Mouse (Mus musculus) cerebellum, adult 2 months (tissue): Measurements from ENCODE around the gene Ccdc18. TPM values are rescaled to one million over a fixed set of nuclear protein-coding genes. Genes with fewer than 3 reads are reported as not detected.
"Not testable (repeated sequence)": the region's sequence is repeated elsewhere in the genome, so short reads cannot be mapped to it uniquely, and the experiment has no call there.

ENCODE experiments used
- DNase-seq, 2 experiments: peaks; one replicate each; pipeline ENCODE4 v3.0.0; 2021
- H3K27ac ChIP-seq: fragments of 200-500 bp; 2 replicates; pipeline ENCODE4 v1.5.1; 2012; ENCODE audit warnings: low read length, control low read depth, inconsistent platforms; ENCODE audit not compliant: insufficient read depth
- H3K27me3 ChIP-seq: fragments of 200-500 bp; 2 replicates; pipeline ENCODE4 v1.6.1; 2012; ENCODE audit warnings: inconsistent platforms, mild to moderate bottlenecking, low read length, moderate library complexity; ENCODE audit not compliant: control insufficient read depth, insufficient read depth
- H3K4me1 ChIP-seq: fragments of 200-500 bp; 2 replicates; pipeline ENCODE4 v1.6.1; 2011; ENCODE audit warnings: low read length; ENCODE audit not compliant: control insufficient read depth, insufficient read depth
- H3K4me3 ChIP-seq: fragments of 200-500 bp; replicated peaks from 2 replicates; pipeline ENCODE3; 2011; ENCODE audit warnings: mild to moderate bottlenecking, low read depth, low read length, control low read depth; ENCODE audit not compliant: insufficient read depth
- CTCF ChIP-seq: fragments of 200-500 bp; IDR thresholded peaks from 2 replicates; pipeline ENCODE4 v1.5.1; 2011; ENCODE audit warnings: low read depth, mild to moderate bottlenecking, control low read depth, low read length, moderate library complexity, borderline replicate concordance; ENCODE audit not compliant: insufficient read depth
- POLR2A ChIP-seq: fragments of 200-500 bp; IDR thresholded peaks from 2 replicates; pipeline ENCODE4 v1.6.1; 2011; ENCODE audit warnings: low read length, control low read depth, borderline replicate concordance; ENCODE audit not compliant: insufficient read depth
- WGBS: fragments of 180-500 bp; shearing (Covaris S2); methylation state at CpG from one replicate; pipeline ENCODE4 v1.1.7; 2018; 5-methylcytosine and 5-hydroxymethylcytosine counted together
- polyA plus RNA-seq: library from polyadenylated mRNA; depleted of rRNA; stranded (reverse); fragments of >200 nt; gene quantifications from 2 replicates; pipeline ENCODE4 v1.2.3, GENCODE M21; 2012

Ccdc18 gene
- polyA plus RNA-seq, 1 experiment: 0.38 TPM

DNA sequence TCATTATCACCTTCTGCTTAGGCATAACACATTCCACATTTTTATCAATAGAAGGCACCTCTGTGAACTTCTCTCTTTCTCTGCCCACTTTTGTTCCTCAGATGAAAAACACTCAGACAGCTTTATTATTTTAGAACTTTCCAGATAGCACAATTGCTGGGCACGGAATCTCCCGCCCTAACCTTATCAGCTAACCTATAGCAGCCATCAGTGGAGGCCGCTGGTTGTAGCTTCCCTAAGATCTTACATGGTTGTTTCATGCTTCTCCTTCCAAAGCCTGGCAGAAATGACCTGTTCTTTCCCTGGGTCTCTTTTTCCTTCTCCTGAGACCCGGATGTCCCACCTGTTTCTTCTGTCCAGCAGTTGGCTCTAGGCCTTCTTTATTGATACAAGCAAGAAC is 78.8 kb downstream of the Ccdc18 start:
- 90% methylated on average over 4 of the region's 4 CpGs for WGBS
- no peak for TF ChIP-seq POLR2A
- no peak for TF ChIP-seq CTCF

DNA sequence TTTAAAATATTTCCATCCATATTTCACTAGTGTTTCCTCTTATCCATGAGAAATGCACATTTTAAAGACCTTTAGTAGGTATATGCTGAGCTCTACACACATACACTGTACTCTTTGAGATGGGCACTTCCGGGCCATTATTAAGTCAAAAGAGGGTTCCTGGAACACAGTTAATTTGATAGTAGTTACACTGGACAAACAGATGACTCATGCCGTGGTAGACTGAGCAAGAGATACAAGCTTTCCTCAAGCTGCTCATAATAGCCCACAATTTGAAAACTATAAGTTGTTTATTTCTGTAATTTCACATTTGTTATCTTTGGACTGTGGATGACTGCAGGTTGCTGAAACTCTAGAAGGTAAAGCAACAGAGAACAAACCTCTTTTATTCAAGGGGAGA is 82.3 kb downstream of the Ccdc18 start:
- H3K4me1 ChIP-seq: no peaks in the 10 kb centered on the region

More for the DNA sequence above, 78.8 kb downstream of the Ccdc18 start:
- no peaks in the 10 kb centered on the region for H3K4me1 ChIP-seq
- no peaks in the 10 kb centered on the region for H3K27me3 ChIP-seq
- DNase-seq: no peak
- no peak overlapping the region for H3K27ac ChIP-seq
- no peak overlapping the region for H3K4me3 ChIP-seq

DNA sequence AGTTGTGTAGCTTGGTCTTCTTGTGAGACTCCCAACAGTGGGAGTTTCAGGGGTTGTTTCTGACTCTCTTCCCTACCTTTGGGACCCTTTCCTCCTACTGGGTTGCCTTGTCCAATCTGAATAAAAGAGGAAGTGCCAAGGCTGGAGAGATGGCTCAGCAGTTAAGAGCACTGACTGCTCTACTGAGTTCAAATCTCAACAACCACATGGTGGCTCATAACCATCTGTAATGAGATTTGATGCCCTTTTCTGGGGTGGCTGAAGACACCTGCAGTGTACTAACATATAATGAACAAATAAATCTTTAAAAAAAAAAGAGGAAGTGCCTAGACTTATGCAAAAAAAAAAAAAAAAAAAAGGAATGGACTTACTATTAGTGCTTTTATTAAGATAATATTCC is 91.4 kb downstream of the Ccdc18 start:
- no peak for DNase-seq
- no peaks in the 10 kb centered on the region for H3K27me3 ChIP-seq
- TF ChIP-seq CTCF (no peak), POLR2A (no peak)
- H3K4me3 ChIP-seq: no peak overlapping the region
- no peak overlapping the region for H3K27ac ChIP-seq
- H3K4me1 ChIP-seq: no peaks in the 10 kb centered on the region

More for the DNA sequence above, 82.3 kb downstream of the Ccdc18 start:
- no peak overlapping the region for H3K4me3 ChIP-seq
- no peak for DNase-seq
- no peak for TF ChIP-seq CTCF
- no peaks in the 10 kb centered on the region for H3K27me3 ChIP-seq
- 93% methylated on average over 2 of the region's 2 CpGs for WGBS
- H3K27ac ChIP-seq: no peak overlapping the region

DNA sequence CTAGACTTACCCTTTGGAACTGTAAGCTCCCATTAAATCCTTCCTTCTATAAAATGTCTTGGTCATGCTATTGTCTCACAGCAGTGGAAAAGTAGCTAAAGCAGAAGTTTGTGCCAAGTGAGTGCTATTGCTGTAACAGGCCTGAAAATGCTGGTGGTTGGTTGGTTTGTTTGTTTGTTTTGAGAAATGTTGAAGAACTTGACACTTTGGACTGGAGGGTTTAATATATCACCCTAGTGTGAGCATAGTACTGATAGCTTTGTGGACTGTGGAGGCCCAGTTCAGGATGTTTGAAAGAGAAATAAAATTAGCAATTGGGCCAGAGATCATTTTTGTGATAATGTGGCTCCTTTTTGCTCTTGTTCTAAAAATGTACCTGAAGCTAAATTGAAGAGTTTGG is 93.5 kb downstream of the Ccdc18 start:
- DNase-seq: no peak
- Histone ChIP-seq H3K27ac (no peak overlapping the region), H3K4me1 (no peaks in the 10 kb centered on the region), H3K27me3 (no peaks in the 10 kb centered on the region), H3K4me3 (no peak overlapping the region)
- TF ChIP-seq CTCF: no peak
- TF ChIP-seq POLR2A: no peak

DNA sequence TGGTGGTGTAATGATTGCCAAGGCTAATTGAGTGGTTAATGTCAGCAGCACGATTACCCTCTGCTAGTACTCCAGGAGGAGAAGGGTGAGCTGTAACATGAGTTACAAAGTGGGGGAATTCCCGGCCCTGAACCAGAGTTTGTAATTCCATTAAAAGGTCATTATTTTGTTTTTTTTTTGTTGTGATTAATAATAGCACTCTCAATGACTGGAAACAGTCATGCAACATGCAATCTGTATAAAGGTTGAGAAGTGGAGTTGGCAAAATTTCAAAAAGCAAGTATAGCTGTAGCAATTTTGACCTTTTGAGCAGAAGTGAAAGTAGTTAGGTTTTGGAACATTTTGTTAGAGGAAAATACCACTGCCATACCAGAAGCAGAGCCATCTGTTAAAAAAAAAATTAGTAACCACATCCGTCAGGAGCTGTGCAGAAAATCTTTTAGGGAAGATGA is 113.7 kb downstream of the Ccdc18 start:
- Histone ChIP-seq H3K27me3 (no peaks in the 10 kb centered on the region), H3K4me1 (no peaks in the 10 kb centered on the region), H3K4me3 (no peak overlapping the region), H3K27ac (no peak overlapping the region)
- TF ChIP-seq CTCF: no peak
- 48% methylated on average over 3 of the region's 3 CpGs for WGBS
- DNase-seq: no peak

DNA sequence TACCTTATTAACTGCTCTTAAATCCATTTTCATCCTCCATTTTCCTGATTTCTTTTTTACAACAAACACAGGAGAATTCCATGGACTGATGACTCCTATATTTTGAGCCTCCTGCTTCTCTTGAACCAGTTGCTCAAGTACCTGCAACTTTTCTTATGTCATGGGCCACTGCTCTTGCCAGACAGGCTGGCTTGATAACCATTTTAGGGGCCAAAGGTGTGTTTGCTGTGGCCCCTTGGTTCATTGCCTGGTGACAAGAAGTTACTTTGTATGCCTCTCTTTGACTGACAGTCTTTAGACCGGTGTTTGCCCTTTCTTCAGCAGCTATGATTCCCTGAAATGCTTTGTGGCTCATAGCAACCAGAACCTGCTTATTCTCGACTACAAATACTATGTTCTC is 117.4 kb downstream of the Ccdc18 start:
- TF ChIP-seq POLR2A: no peak
- no peak for TF ChIP-seq CTCF
- H3K4me3 ChIP-seq: no peak overlapping the region
- H3K4me1 ChIP-seq: no peaks in the 10 kb centered on the region
- no peak overlapping the region for H3K27ac ChIP-seq
- no peak for DNase-seq
- 73% methylated on average over 2 of the region's 2 CpGs for WGBS
- no peaks in the 10 kb centered on the region for H3K27me3 ChIP-seq

DNA sequence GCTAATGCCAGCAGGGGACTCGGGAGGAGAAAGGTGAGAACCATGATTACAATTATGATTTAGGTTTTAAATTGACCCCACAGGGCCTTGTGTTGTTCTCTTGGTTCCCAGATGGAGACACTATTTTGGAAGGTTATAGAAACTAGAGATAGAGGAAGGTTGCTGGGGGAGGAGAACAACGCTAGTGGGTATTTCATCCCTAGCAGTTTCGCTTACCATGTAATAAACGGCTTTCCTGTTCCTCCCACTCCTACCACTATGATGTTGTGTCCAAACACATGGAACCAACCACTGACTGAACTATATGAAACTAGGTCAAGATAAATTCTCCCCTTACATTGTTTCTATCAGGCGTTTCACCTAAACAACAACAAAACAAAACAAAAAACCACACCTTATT is 122.6 kb downstream of the Ccdc18 start:
- Histone ChIP-seq H3K27ac (no peak overlapping the region), H3K27me3 (no peaks in the 10 kb centered on the region), H3K4me3 (no peak overlapping the region), H3K4me1 (no peaks in the 10 kb centered on the region)
- TF ChIP-seq POLR2A: no peak
- TF ChIP-seq CTCF: no peak
- WGBS: 85% methylated on average over 5 of the region's 5 CpGs
- DNase-seq: no peak

DNA sequence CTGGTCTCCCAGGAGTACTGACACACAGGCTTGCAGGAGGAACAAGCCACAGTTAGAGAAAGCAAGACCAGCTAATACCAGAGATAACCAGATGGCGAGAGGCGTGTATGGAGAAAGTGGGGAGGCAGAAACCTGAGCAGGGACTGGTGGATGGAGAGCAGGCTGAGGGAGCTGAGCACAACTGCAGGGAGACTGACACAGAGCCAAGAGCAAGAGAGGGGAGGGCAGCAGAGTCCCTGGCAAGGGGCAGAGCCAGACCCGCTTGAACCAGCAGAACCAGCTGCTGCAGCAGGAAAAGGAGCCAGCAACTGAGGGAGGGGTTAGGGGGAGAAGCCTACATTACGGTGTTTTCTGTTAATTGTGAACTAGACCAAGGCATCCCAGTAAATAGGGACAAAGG is 130.0 kb downstream of the Ccdc18 start:
- WGBS: 20% methylated on average over 4 of the region's 4 CpGs

DNA sequence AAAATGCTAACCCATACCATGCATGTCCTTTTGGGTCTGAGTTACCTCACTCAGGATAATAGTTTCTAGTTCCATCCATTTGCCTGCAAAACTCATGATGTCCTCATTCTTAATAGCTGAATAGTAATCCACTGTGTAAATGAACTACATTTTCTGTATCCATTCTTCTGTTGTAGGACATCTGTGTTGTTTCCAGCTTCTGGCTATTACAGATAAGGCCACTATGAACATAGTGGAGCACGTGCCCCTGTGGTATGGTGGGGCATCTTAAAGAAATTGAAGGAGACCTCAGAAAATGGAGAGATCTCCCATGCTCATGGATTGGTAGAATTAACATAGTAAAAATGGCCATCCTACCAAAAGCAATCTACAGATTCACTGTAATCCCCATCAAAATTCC is 131.1 kb downstream of the Ccdc18 start:
- DNase-seq, H3K27me3 ChIP-seq, H3K4me1 ChIP-seq, H3K27ac ChIP-seq, H3K4me3 ChIP-seq: not testable (repeated sequence)
- WGBS: 88% methylated on average over 1 of the region's 1 CpGs

More for the DNA sequence above, 130.0 kb downstream of the Ccdc18 start:
- DNase-seq: peak; percentile 35 to 43
- H3K4me3 ChIP-seq: no peak overlapping the region
- H3K4me1 ChIP-seq: no peaks in the 10 kb centered on the region
- no peak for TF ChIP-seq POLR2A
- no peak for TF ChIP-seq CTCF
- H3K27ac ChIP-seq: no peak overlapping the region
- H3K27me3 ChIP-seq: no peaks in the 10 kb centered on the region
